Mouse (Mus musculus): ENCODE data around the gene Gm7544. TPM values are rescaled to one million over a fixed set of nuclear protein-coding genes. Genes with fewer than 3 reads are reported as not detected.
"Not testable (repeated sequence)": the region's sequence is repeated elsewhere in the genome, so short reads cannot be mapped to it uniquely, and the experiment has no call there.

The Gm7544 gene
- polyA plus RNA-seq, 1 experiment from 2014 or later, result not detected

DNA sequence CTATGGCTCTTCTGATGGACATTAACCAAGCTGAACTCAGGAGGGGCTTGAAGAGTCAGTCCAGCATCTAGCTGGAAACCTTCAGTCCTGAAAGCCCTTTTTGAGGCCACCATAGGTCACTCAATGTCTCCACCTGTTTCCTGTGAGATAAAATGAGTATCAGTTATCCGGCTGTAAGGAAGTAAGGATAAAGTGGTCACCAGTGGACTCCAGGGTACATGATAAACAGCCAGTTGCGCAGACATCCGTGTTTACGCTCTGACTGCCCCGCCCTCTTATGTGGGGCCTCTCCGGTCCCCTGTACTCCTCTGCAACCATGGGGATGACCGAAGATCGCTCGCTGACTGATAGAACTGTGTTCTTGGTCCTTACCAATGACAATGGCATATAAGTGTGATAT lies 18.5 kb upstream of the Gm7544 start:
- H3K27me3 ChIP-seq (ENCODE audit: control insufficient read depth, insufficient read depth, low read depth, low read length), result no peaks in the 10 kb centered on the region

GRCm38 (mm10) chr1:82973901-82974300 lies 18.1 kb upstream of the Gm7544 start:
- 47% methylated on average over 6 of the region's 6 CpGs for WGBS
- Histone ChIP-seq H3K9me3 (ENCODE audit: control insufficient read depth, low read length) (no peaks in the 10 kb centered on the region), H3K9ac (ENCODE audit: low read length) (no peak overlapping the region), H3K4me2 (ENCODE audit: low read depth, low read length) (no peak overlapping the region), H3K27me3 (ENCODE audit: control insufficient read depth, insufficient read depth, low read depth, low read length) (no peaks in the 10 kb centered on the region), H3K4me3 (ENCODE audit: low read length) (no peak overlapping the region), H3K27ac (ENCODE audit: low read length) (peak overlapping the region; percentile 69), H3K36me3 (ENCODE audit: control insufficient read depth, insufficient read depth, low read length) (no peaks in the 10 kb centered on the region), H3K4me1 (replicated peaks; ENCODE audit: control insufficient read depth, insufficient read depth, low read length) (peaks cover 5% of the 10 kb centered on the region; the same call in 1 of the 2 replicates)
- ATAC-seq (ENCODE audit: low read depth), result peak; percentile 61

More for the DNA sequence above, 18.5 kb upstream of the Gm7544 start:
- H3K4me2 ChIP-seq (ENCODE audit: low read depth, low read length), result no peak overlapping the region
- H3K27ac ChIP-seq (ENCODE audit: low read length), result peak overlapping the region; percentile 59
- H3K4me3 ChIP-seq (ENCODE audit: low read length), result no peak overlapping the region
- no peak overlapping the region for H3K9ac ChIP-seq (ENCODE audit: low read length)
- no peaks in the 10 kb centered on the region for H3K36me3 ChIP-seq (ENCODE audit: control insufficient read depth, insufficient read depth, low read length)
- 67% methylated on average over 9 of the region's 9 CpGs for WGBS
- peak; percentile 86 for ATAC-seq (ENCODE audit: low read depth)
- no peaks in the 10 kb centered on the region for H3K9me3 ChIP-seq (ENCODE audit: control insufficient read depth, low read length)
- peaks cover 5% of the 10 kb centered on the region; the same call in 1 of the 2 replicates for H3K4me1 ChIP-seq (replicated peaks; ENCODE audit: control insufficient read depth, insufficient read depth, low read length)

DNA sequence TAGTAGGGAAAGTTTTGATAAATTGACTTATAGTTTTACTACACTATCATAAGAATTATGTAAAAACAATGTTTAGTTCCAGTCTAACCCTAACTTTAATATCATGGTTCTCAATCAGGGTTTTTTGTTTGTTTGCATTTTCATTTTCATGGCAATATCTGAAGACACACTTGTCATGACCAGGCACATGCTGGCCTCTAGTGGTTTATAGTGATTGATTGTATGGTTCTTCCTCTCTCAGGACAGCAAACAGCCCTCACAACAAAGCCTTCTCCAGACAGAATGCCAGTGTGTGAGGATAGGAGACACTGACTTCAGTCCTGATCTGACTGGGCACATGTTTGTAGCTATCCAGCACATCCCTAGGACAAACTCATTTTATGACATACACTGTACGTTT lies 17.4 kb upstream of the Gm7544 start:
- Histone ChIP-seq H3K27ac (ENCODE audit: low read length) (peak overlapping the region; percentile 69), H3K27me3 (ENCODE audit: control insufficient read depth, insufficient read depth, low read depth, low read length) (no peaks in the 10 kb centered on the region), H3K4me3 (ENCODE audit: low read length) (no peak overlapping the region), H3K9ac (ENCODE audit: low read length) (no peak overlapping the region), H3K4me1 (replicated peaks; ENCODE audit: control insufficient read depth, insufficient read depth, low read length) (peaks cover 5% of the 10 kb centered on the region; the same call in 1 of the 2 replicates), H3K36me3 (ENCODE audit: control insufficient read depth, insufficient read depth, low read length) (no peaks in the 10 kb centered on the region), H3K4me2 (ENCODE audit: low read depth, low read length) (no peak overlapping the region), H3K9me3 (ENCODE audit: control insufficient read depth, low read length) (no peaks in the 10 kb centered on the region)
- WGBS, result 59% methylated on average over 1 of the region's 1 CpGs
- ATAC-seq (ENCODE audit: low read depth), result no peak

DNA sequence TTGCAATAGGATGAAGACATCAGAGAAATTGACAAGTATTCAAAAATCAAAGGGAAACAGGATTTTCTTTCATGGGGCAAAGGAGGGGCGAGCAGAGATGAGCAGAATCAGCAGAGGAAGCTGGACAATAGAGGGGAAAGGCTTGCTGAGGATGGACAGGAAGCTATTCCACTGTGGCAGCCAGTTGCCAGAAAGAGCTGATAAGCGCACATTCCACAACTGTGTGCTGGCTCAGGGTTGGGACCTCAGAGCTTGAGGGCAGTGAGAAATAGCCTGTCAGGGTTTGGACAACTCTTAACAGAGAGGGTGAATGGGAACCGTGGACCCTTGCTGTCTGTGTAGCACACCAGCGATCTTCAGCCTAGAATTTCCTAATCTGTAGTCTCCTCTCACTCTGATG lies 16.2 kb upstream of the Gm7544 start:
- H3K9me3 ChIP-seq (ENCODE audit: control insufficient read depth, low read length), result no peaks in the 10 kb centered on the region
- peak overlapping the region; percentile 70 for H3K27ac ChIP-seq (ENCODE audit: low read length)
- no peak overlapping the region for H3K9ac ChIP-seq (ENCODE audit: low read length)
- H3K36me3 ChIP-seq (ENCODE audit: control insufficient read depth, insufficient read depth, low read length), result no peaks in the 10 kb centered on the region
- peaks cover 5% of the 10 kb centered on the region; the same call in 1 of the 2 replicates for H3K4me1 ChIP-seq (replicated peaks; ENCODE audit: control insufficient read depth, insufficient read depth, low read length)
- WGBS, result 13% methylated on average over 4 of the region's 4 CpGs
- ATAC-seq (ENCODE audit: low read depth), result peak; percentile 82
- H3K27me3 ChIP-seq (ENCODE audit: control insufficient read depth, insufficient read depth, low read depth, low read length), result no peaks in the 10 kb centered on the region
- no peak overlapping the region for H3K4me2 ChIP-seq (ENCODE audit: low read depth, low read length)
- no peak overlapping the region for H3K4me3 ChIP-seq (ENCODE audit: low read length)

DNA sequence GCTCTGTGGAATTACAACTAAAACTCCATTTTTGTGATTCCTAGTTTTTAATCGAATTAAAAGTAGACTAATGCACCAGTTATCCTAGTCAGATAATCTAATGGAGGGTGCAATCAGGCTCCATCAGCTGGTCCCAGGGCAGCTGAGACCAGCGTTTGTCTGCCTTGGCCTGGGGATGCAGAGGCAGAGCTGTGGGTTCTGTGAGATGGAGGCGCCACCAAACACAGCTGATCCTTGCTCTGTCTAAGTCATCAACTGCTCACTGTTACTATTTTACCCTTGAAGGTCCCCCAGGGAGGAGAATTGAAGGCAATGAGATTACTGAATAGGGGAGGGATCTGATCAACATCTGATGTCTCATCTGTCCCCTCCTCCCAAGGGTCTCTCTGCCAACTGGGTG lies 10.6 kb upstream of the Gm7544 start:
- Histone ChIP-seq H3K9me3 (ENCODE audit: control insufficient read depth, low read length) (no peaks in the 10 kb centered on the region), H3K9ac (ENCODE audit: low read length) (no peak overlapping the region), H3K4me3 (ENCODE audit: low read length) (no peak overlapping the region), H3K27ac (ENCODE audit: low read length) (no peak overlapping the region), H3K4me2 (ENCODE audit: low read depth, low read length) (no peak overlapping the region), H3K36me3 (ENCODE audit: control insufficient read depth, insufficient read depth, low read length) (no peaks in the 10 kb centered on the region), H3K27me3 (ENCODE audit: control insufficient read depth, insufficient read depth, low read depth, low read length) (no peaks in the 10 kb centered on the region), H3K4me1 (replicated peaks; ENCODE audit: control insufficient read depth, insufficient read depth, low read length) (no peaks in the 10 kb centered on the region)
- ATAC-seq (ENCODE audit: low read depth), result no peak
- WGBS, result 67% methylated on average over 3 of the region's 3 CpGs

GRCm38 (mm10) chr1:82959870-82960385 lies 4.1 kb upstream of the Gm7544 start, which contains the start of gene Gm47955:
Gene Gm47955, plus strand, starts transcription at chr1:82960286.
- no peaks in the 10 kb centered on the region for H3K4me1 ChIP-seq (replicated peaks; ENCODE audit: control insufficient read depth, insufficient read depth, low read length)
- no peaks in the 10 kb centered on the region for H3K36me3 ChIP-seq (ENCODE audit: control insufficient read depth, insufficient read depth, low read length)
- no peak within 1 kb of the TSS for H3K27ac ChIP-seq (ENCODE audit: low read length)
- ATAC-seq (ENCODE audit: low read depth), result no peak
- no peaks in the 10 kb centered on the region for H3K9me3 ChIP-seq (ENCODE audit: control insufficient read depth, low read length)
- no peaks in the 10 kb centered on the region for H3K27me3 ChIP-seq (ENCODE audit: control insufficient read depth, insufficient read depth, low read depth, low read length)
- H3K4me2 ChIP-seq (ENCODE audit: low read depth, low read length), result no peak within 1 kb of the TSS
- 79% methylated on average over 9 of the region's 11 CpGs for WGBS
- no peak within 1 kb of the TSS for H3K4me3 ChIP-seq (ENCODE audit: low read length)
- H3K9ac ChIP-seq (ENCODE audit: low read length), result no peak within 1 kb of the TSS

DNA sequence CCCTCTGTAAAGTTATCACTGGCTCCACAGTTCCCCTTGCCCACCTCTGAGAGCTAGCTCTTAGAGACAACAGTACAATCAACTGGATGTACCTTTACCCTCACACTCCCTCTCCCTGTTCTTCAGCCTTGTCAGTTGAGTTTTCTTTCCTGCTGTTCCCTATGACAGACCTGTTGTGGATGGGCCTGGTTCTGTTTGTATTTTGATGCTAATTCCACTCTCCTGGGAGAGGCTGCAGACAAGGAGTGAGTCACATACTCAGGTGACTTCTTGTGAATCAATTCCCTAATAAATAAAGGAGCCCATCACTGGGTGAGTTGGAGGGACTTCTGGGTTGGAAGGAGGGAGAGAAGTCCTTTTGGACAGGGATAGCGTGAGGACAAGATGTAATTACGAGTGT lies 7.2 kb downstream of the Gm7544 start:
- no peak overlapping the region for H3K4me2 ChIP-seq (ENCODE audit: low read depth, low read length)
- H3K4me1 ChIP-seq (replicated peaks; ENCODE audit: control insufficient read depth, insufficient read depth, low read length), result no peaks in the 10 kb centered on the region
- H3K27me3 ChIP-seq (ENCODE audit: control insufficient read depth, insufficient read depth, low read depth, low read length), result no peaks in the 10 kb centered on the region
- H3K36me3 ChIP-seq (ENCODE audit: control insufficient read depth, insufficient read depth, low read length), result no peaks in the 10 kb centered on the region
- no peak overlapping the region for H3K9ac ChIP-seq (ENCODE audit: low read length)
- 83% methylated on average over 2 of the region's 2 CpGs for WGBS
- H3K9me3 ChIP-seq (ENCODE audit: control insufficient read depth, low read length), result no peaks in the 10 kb centered on the region
- H3K27ac ChIP-seq (ENCODE audit: low read length), result no peak overlapping the region
- no peak overlapping the region for H3K4me3 ChIP-seq (ENCODE audit: low read length)
- ATAC-seq (ENCODE audit: low read depth), result no peak

GRCm38 (mm10) chr1:82946029-82946428 lies 9.8 kb downstream of the Gm7544 start:
- H3K9me3 ChIP-seq (ENCODE audit: control insufficient read depth, low read length); H3K4me1 ChIP-seq (replicated peaks; ENCODE audit: control insufficient read depth, insufficient read depth, low read length); H3K4me2 ChIP-seq (ENCODE audit: low read depth, low read length); H3K36me3 ChIP-seq (ENCODE audit: control insufficient read depth, insufficient read depth, low read length); H3K9ac ChIP-seq (ENCODE audit: low read length); ATAC-seq (ENCODE audit: low read depth); H3K4me3 ChIP-seq (ENCODE audit: low read length); H3K27me3 ChIP-seq (ENCODE audit: control insufficient read depth, insufficient read depth, low read depth, low read length); H3K27ac ChIP-seq (ENCODE audit: low read length): not testable (repeated sequence)
- WGBS, result 93% methylated on average over 2 of the region's 2 CpGs

- H3K9ac ChIP-seq (ENCODE audit: low read length); H3K36me3 ChIP-seq (ENCODE audit: control insufficient read depth, insufficient read depth, low read length); H3K9me3 ChIP-seq (ENCODE audit: control insufficient read depth, low read length); H3K4me1 ChIP-seq (replicated peaks; ENCODE audit: control insufficient read depth, insufficient read depth, low read length); H3K4me2 ChIP-seq (ENCODE audit: low read depth, low read length); ATAC-seq (ENCODE audit: low read depth); H3K4me3 ChIP-seq (ENCODE audit: low read length); H3K27me3 ChIP-seq (ENCODE audit: control insufficient read depth, insufficient read depth, low read depth, low read length): not testable (repeated sequence)
- no CpG with 5 or more reads among the region's 6 CpGs for WGBS
- peak within 1 kb of the TSS; percentile 7; the same call in 1 of the 2 replicates for H3K27ac ChIP-seq (ENCODE audit: low read length)
These were observed 12.5 kb downstream of the Gm7544 start, which contains the start of gene A030003K21Rik for GRCm38 (mm10) chr1:82943295-82943694. Gene A030003K21Rik, minus strand, starts transcription at chr1:82943388.

All from lung, embryonic 16.5 days (tissue).